8 mouse cellular contexts compared by ENCODE assay signal in the genomic region with DNA sequence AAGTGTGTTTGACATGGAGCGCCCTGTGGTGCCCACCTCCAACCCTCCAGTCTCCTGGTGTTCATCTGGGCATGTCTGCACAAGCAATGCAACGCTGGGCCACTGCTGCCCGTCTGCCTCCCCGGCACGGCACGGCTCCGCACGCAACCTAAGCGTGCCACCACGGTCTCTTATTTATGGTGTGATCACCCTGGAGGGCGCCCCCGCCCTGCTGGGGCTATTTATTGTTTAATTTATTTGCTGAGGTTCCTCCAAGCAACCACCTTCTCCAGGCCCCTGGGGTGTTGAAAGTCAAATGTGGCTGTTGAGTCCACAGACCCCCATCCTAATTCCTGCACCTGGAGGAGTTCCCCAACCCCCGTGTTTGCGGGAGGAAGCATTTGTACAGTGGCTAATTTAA. TPM values are rescaled to one million over a fixed set of nuclear protein-coding genes. Genes with fewer than 3 reads are reported as not detected.
DNase-seq lines count a peak whose midpoint lies in the region; ATAC-seq and TF ChIP-seq lines count a peak whose summit lies in the region.

No protein-coding gene starts in this region.

- peak overlapping the region; percentile 83 for H3K4me3 ChIP-seq in kidney, adult 2 months (ENCODE audit: insufficient read depth, low read depth, low read length)
- H3K4me3 ChIP-seq in cortical plate, adult 2 months (ENCODE audit: insufficient read depth, low read length) = peak overlapping the region; percentile 63; the same call in 1 of the 2 replicates
- peak overlapping the region; percentile 97 for H3K4me3 ChIP-seq in heart, postnatal 0 days (ENCODE audit: low read depth, low read length)
- peak overlapping the region; percentile 69; the same call in 1 of the 2 replicates for H3K4me3 ChIP-seq in liver, embryonic 15.5 days (replicated peaks)

- DNase-seq in kidney, adult 2 months = no peak
- no peak for DNase-seq in kidney, postnatal 14 days
- DNase-seq in heart, postnatal 0 days (ENCODE audit: low spot score) = no peak
- no peak for DNase-seq in spleen, adult 18-20 months
- no peak for DNase-seq in adrenal gland, postnatal 10 days
- DNase-seq in gastrocnemius, postnatal 4 days (ENCODE audit: low spot score in 2 of 2) = no peak

- 38% methylated on average over 14 of the region's 14 CpGs for WGBS in kidney, adult 2 months
- WGBS in heart, postnatal 0 days = 61% methylated on average over 14 of the region's 14 CpGs
- 80% methylated on average over 14 of the region's 14 CpGs for WGBS in liver, embryonic 15.5 days (ENCODE audit: insufficient replicate concordance)

- peaks cover 19% of the 10 kb centered on the region for H3K36me3 ChIP-seq in kidney, adult 2 months (ENCODE audit: control insufficient read depth, insufficient read depth, low read length)
- peaks cover 26% of the 10 kb centered on the region for H3K36me3 ChIP-seq in heart, postnatal 0 days (replicated peaks; ENCODE audit: control insufficient read depth, insufficient read depth, low read length)
- peaks cover 15% of the 10 kb centered on the region for H3K36me3 ChIP-seq in liver, embryonic 15.5 days (replicated peaks)

- TF ChIP-seq CTCF in kidney, adult 2 months (conservative IDR thresholded peaks at IDR 0.05; ENCODE audit: insufficient read depth, insufficient read length, low read depth, low read length) = no peak
- TF ChIP-seq CTCF in cortical plate, adult 2 months (IDR thresholded peaks at IDR 0.05; ENCODE audit: extremely low read depth, insufficient read depth, low read length) = no peak
- no peak for TF ChIP-seq CTCF in heart, postnatal 0 days (IDR thresholded peaks at IDR 0.05; ENCODE audit: low read depth)

- peaks cover 42% of the 10 kb centered on the region for H3K4me1 ChIP-seq in kidney, adult 2 months (ENCODE audit: control insufficient read depth, insufficient read depth, low read length)
- H3K4me1 ChIP-seq in cortical plate, adult 2 months (ENCODE audit: control insufficient read depth, insufficient read depth, low read length) = peaks cover 2% of the 10 kb centered on the region; the same call in 1 of the 2 replicates
- H3K4me1 ChIP-seq in heart, postnatal 0 days (ENCODE audit: control insufficient read depth, insufficient read depth) = peaks cover 56% of the 10 kb centered on the region
- peaks cover 69% of the 10 kb centered on the region for H3K4me1 ChIP-seq in liver, embryonic 15.5 days (replicated peaks)

- H3K27me3 ChIP-seq in kidney, adult 2 months (replicated peaks; ENCODE audit: control insufficient read depth, insufficient read depth, low read length) = no peaks in the 10 kb centered on the region
- H3K27me3 ChIP-seq in heart, postnatal 0 days (ENCODE audit: control insufficient read depth, insufficient read depth, low read length) = no peaks in the 10 kb centered on the region
- 0 out of 2 replicates have a peak, but pooled peaks cover 8% of the 10 kb centered on the region for H3K27me3 ChIP-seq in liver, embryonic 15.5 days

- no peak for ATAC-seq in heart, postnatal 0 days (ENCODE audit: insufficient read depth, low read depth)
- no peak for ATAC-seq in liver, embryonic 15.5 days (ENCODE audit: insufficient read depth)

- 0 out of 2 replicates have a peak overlapping the region, but pooled peaks have one; percentile 96 for H3K9ac ChIP-seq in heart, postnatal 0 days (replicated peaks; ENCODE audit: low read depth, low read length)
- no peak overlapping the region; the same call in 1 of the 2 replicates for H3K9ac ChIP-seq in liver, embryonic 15.5 days

- TF ChIP-seq POLR2A in kidney, adult 2 months (IDR thresholded peaks at IDR 0.05; ENCODE audit: low read depth, low read length) = no peak
- no peak for TF ChIP-seq POLR2A in cortical plate, adult 2 months (IDR thresholded peaks at IDR 0.05; ENCODE audit: extremely low read depth, insufficient read depth, low read length)

- H3K9me3 ChIP-seq in heart, postnatal 0 days (replicated peaks; ENCODE audit: control insufficient read depth, low read length) = no peaks in the 10 kb centered on the region
- H3K9me3 ChIP-seq in liver, embryonic 15.5 days (replicated peaks) = no peaks in the 10 kb centered on the region

- H3K27ac ChIP-seq in kidney, adult 2 months (ENCODE audit: insufficient read depth, low read depth, low read length) = peak overlapping the region; percentile 97
- no peak overlapping the region for H3K27ac ChIP-seq in cortical plate, adult 2 months (ENCODE audit: insufficient read depth, low read length)
- peak overlapping the region; percentile 97 for H3K27ac ChIP-seq in heart, postnatal 0 days (ENCODE audit: low read depth)
- H3K27ac ChIP-seq in liver, embryonic 15.5 days (replicated peaks) = peak overlapping the region; percentile 84

- H3K4me2 ChIP-seq in heart, postnatal 0 days (ENCODE audit: low read depth, low read length) = peak overlapping the region; percentile 79
- peak overlapping the region; percentile 91 for H3K4me2 ChIP-seq in liver, embryonic 15.5 days

- TF ChIP-seq EP300 in heart, postnatal 0 days (IDR thresholded peaks at IDR 0.05; ENCODE audit: low read depth) = no peak

RNA-seq across cellular contexts. Expression of a gene that starts 3.1 kb away (rescaled TPM):
- polyA plus RNA-seq in kidney, adult 2 months (2012; rRNA removed) = 78.5 and 85.8 TPM in 2 replicates
- polyA plus RNA-seq in cortical plate, adult 2 months (2012; rRNA removed) = 14.2 and 16.7 TPM in 2 replicates
- total RNA-seq in heart, postnatal 0 days (2014; rRNA removed; ENCODE audit: low replicate concordance) = 98.4 and 139 TPM in 2 replicates
- 50.6 and 71.1 TPM in 2 replicates for polyA plus RNA-seq in heart, postnatal 0 days (2015; fragmentation: Nextera tagmentation; extraction: Ambion mirVana)
- polyA plus RNA-seq in liver, embryonic 15.5 days (2015; fragmentation: Nextera tagmentation; extraction: Ambion mirVana) = 22.0 and 34.4 TPM in 2 replicates
- total RNA-seq in adrenal gland, postnatal 10 days (2021) = 10 to 100 TPM; 41.2 to 76.8 TPM
- 10 to 100 TPM; 18.5 to 21.0 TPM for total RNA-seq in gastrocnemius, postnatal 4 days (2021)

RNA-seq across cellular contexts. Expression of a gene that starts 45.6 kb away (rescaled TPM):
- polyA plus RNA-seq in kidney, adult 2 months (2012; rRNA removed) = 27.3 and 30.4 TPM in 2 replicates
- 25.7 and 26.6 TPM in 2 replicates for polyA plus RNA-seq in cortical plate, adult 2 months (2012; rRNA removed)
- total RNA-seq in heart, postnatal 0 days (2014; rRNA removed; ENCODE audit: low replicate concordance) = 23.3 and 24.0 TPM in 2 replicates
- polyA plus RNA-seq in heart, postnatal 0 days (2015; fragmentation: Nextera tagmentation; extraction: Ambion mirVana) = 26.3 and 35.3 TPM in 2 replicates
- polyA plus RNA-seq in liver, embryonic 15.5 days (2015; fragmentation: Nextera tagmentation; extraction: Ambion mirVana) = 39.6 and 46.2 TPM in 2 replicates
- 10 to 100 TPM; 26.6 to 34.4 TPM for total RNA-seq in adrenal gland, postnatal 10 days (2021)
- total RNA-seq in gastrocnemius, postnatal 4 days (2021) = 10 to 100 TPM; 20.8 to 22.0 TPM

RNA-seq across cellular contexts. Expression of a gene that starts 45.9 kb away (rescaled TPM):
- polyA plus RNA-seq in kidney, adult 2 months (2012; rRNA removed) = 18.1 and 21.3 TPM in 2 replicates
- 17.0 and 17.5 TPM in 2 replicates for polyA plus RNA-seq in cortical plate, adult 2 months (2012; rRNA removed)
- total RNA-seq in heart, postnatal 0 days (2014; rRNA removed; ENCODE audit: low replicate concordance) = 19.5 and 21.8 TPM in 2 replicates
- 6.4 and 6.5 TPM in 2 replicates for polyA plus RNA-seq in heart, postnatal 0 days (2015; fragmentation: Nextera tagmentation; extraction: Ambion mirVana)
- polyA plus RNA-seq in liver, embryonic 15.5 days (2015; fragmentation: Nextera tagmentation; extraction: Ambion mirVana) = 5.5 and 6.0 TPM in 2 replicates
- 10 to 100 TPM; 10.4 to 10.7 TPM for total RNA-seq in adrenal gland, postnatal 10 days (2021)
- total RNA-seq in gastrocnemius, postnatal 4 days (2021) = 1 to 10 TPM; 6.9 to 9.0 TPM
